Mouse (Mus musculus) frontal cortex, postnatal 10 days (tissue): ENCODE results near the gene C2cd2l.
"Not testable (repeated sequence)": the region's sequence is repeated elsewhere in the genome, so short reads cannot be mapped to it uniquely, and the experiment has no call there.

Experiments
- DNase-seq, 2 experiments: peaks; one replicate each; pipeline ENCODE4 v3.0.0; 2022; ENCODE audit warnings: low spot score in 2 of 2, mixed read lengths in 1 of 2

Gene C2cd2l

DNA sequence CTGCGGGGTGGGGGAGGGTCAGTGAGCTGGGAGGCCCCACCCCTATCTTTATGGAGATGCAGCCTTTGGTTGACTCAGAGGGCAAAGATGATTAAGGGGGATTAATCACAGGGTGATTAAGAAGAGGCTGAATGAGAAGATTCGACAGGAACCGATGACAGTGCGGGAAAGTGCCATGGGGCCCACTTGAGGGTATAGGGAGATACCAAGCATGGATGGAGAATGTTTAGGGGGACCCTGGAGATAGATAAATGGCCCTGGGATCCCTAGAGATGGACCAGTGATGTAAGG is 5.9 kb downstream of the C2cd2l start:
- DNase-seq: no peak

DNA sequence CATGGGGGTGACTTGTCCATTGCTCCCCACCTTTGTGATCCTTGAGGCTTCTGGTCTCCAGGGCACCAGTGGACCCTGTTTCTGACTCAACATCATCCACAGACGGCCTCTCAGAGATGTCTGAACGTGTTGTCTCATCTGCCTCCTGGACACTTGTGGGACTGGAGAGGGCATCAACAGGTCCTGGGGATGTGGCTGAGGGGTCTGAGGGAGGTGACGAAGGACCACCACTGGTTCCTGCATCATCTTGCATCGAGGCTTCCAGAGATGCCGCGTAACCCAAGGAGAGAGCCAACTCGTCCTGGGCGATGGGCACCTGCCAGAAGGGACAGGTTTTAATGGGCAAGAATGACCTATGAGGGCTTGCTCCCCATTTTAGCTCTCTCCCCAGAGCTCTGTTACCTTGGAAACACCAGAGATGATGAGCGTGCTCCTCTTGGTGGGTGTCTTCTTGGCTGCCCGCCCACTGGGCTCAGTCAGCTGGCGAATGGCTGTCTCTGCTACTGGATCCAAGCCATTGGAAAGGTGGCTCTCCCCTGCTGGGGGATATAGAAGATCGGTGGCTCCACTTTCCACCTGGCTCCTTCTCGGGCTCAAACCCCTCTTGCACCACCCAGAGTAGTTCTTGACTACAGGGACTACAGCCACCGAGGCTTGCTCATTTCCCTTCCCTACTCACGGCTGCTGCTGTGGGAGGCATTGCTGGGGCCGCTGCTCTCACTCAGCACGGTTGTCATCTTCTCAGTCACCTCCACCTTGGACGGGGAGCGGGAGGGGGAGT is 6.4 kb downstream of the C2cd2l start:
- DNase-seq: peak; percentile 69 to 73

DNA sequence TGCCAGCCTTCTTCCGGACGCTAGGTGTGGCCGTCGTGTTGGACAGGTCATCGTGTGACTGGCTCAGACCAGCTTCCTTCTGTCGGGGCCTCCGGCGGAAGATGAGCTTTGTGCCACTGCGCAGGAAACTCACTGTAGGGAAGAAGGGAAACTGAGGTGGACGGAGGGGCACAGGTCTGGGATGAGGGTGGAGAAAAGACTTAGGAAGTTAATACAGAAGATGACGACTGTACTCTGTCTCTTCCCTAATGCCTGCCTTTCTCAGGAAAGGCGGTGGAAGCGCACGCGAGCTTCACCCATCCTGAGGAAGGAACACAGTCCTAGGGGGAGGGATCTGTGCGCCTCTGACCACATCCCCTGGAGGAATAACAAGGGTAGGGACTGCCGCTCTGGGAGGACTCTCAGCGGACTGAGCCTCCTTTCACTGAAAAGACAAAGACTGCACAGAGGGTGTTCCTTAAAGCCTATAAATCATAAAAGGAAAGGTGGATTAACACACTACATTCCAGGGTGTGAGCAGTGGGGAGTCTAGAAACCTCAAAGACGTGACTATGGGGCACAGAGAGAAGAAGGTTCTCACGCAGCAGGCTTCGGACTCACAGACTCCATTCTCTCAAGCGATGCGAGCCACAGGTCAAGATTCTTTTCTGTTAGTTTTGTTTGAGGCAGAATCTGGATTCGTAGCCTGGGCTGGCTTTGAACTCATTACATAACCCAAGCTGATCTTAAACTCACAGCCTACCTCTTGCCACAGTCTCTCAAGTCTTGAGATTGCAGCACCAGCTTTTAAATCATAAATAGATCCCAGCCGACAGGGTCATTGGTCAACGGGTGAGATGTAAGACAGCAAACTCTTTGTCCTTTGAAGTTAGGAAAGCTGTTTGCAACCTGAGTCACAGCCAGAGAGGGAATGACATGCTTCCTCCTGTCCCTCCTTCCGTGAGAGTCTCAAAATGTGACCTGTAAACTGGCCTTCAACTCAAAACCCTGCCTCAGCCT is 8.7 kb downstream of the C2cd2l start:
- no peak for DNase-seq

DNA sequence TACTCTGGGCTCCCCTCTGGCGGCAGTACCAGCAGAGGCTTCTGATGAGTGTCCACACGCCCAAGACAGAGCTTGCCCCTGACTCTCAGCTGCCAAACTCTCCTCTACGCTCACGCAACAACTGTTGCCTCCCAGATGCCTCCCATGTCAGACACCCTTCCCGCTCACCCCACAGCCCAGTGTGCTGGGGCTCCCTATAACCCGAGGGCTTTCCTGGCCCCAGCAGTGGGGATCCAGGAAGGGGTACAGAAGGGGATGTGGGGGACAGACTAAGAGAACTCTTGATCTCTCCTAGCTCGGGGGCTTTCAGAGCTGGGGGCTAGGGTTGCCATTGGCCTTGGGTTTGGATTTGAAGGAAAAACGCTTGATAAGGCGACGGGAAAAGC is 9.3 kb downstream of the C2cd2l start:
- DNase-seq: no peak

DNA sequence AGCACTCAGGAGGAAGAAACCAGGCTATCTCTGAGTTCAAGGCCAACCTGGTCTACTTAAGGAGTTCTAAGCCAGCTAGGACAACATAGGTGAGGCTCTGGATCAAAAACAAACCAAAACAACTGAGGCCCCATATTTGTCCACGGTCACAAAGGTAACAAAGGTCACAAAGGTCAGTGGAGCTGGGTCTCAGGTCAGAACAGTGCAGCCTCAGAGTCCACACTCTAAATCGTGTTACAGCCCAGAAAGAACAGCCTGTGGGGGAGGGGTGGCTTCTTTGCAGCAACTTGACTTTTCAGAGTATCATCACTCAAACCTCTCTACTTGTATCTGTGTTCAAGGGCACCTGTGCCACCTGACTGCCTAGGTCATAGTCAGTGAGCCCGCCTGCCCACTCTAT is 10.3 kb downstream of the C2cd2l start:
- no peak for DNase-seq

DNA sequence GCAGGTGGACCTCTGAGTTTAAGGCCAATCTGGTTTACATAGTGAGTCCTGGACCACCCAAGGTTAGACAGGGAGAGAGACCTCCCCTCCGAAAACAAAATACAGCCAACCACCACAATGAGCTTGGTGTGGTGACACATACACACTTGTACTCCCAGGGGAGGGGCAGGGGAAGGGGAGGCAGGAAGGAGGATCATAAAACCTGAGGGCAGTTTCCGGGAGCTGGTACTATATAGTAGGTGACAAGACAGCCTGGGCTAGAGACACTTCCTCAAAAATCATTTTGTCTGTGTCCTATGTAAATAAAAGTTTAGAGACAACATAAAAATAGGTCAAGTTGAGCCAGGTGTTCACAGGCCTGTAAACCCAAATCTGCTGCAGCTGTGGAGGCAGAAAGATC is 12.8 kb downstream of the C2cd2l start:
- no peak for DNase-seq

DNA sequence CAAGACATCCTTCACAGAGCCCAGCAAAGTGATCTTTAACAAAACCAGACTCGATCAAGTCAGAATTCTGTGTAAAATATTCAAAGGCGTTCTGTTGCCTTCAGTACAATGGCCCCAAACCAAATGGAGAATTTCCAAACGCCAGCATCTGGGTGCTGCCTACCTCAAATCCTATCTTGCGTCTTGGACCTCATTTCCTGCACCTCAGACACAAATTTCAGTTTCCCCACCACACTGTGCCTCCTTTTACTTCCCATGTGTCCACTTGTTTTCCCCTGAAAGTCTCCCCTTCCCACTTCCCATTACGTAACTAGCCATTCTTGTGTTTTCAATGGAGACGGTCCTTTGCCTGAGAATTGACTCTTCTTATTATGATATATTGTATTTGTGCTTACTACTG is 13.6 kb downstream of the C2cd2l start:
- DNase-seq: no peak

DNA sequence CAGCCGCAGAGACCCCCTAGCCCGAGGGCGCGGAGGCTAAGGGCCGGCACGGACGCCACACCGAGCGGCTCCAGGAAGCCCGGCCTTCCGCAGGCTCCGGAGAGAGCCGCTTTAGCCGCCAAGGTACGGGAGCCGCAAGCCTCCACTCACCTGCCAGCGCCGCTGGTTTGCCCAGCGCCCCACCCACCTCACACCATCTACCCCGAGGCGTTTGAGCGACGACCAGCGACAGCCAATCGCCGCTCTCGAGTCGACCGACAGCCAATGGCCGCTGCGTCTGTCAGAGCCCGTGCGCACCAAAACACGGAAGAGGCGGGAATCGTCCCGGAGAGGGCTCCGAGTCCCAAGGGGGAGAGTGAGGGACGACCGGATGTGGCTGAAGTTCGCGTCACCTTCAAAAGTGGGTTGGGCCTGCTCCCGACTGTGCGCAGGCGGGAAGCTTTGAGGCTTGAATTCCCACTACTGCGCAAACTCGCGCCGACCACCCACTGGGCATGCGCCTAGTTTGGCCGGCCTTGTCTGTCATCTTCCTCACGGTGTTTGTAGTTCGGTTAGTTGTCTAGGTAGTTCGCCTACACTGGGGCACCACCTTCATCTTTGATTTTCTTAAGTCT is 14.5 kb downstream of the C2cd2l start, which contains the start of gene Hinfp:
Gene Hinfp (minus strand): TSS at position 206 of the 614 bp plus-strand sequence.
- peak; percentile 98 for DNase-seq

DNA sequence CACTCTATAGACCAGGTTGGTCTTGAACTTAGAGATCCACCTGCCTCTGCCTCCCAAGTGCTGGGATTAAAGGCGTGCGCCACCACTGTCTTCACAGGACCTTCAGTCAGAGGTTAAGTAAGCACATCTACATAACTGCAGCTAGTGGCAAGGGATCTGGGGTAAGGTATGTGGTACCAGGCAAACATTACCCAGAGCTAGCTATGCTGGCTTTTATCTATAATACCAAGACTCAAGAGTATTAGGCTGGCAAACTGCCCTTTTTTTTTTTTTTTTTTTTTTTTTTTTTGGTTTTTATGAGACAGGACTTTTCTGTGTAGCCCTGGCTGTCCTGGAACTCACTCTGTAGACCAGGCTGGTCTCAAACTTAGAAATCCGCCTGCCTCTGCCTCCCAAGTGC is 20.1 kb downstream of the C2cd2l start:
- DNase-seq: not testable (repeated sequence)

DNA sequence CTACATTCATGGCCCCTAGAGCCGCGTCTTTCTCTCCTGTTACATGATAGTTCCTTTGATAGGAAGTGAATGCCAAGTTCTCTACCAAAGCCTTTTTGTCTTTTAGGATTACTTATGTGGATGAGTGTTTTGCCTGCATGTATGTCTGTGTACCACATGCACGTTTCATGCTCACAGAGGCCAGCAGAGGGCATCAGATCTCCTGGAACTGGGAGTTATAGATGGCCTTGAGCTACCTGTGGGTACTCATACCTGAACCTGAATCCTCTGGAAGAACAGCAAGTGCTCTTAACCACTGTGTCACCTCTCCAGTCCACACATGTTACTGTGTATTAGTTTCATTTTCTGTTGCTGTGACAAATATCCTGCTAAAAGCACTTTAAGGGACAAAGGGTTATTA is 27.6 kb downstream of the C2cd2l start:
- DNase-seq: no peak

DNA sequence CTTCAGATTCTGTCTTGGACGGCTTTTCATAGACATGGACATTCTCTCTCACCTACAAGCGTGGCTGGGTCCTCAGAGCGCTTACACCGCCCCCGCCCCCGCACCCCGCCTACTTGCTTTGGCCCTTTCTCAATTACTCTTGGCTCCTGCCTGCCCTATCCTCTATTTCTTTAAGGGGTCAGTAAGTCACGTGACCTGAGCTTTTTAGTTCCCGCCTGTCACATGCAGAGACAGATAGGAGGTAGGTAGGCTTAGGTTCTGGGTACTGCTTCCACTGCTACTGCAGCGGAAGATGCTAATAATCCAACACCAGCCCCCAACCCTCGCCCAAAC is 31.2 kb downstream of the C2cd2l start:
- DNase-seq: no peak

DNA sequence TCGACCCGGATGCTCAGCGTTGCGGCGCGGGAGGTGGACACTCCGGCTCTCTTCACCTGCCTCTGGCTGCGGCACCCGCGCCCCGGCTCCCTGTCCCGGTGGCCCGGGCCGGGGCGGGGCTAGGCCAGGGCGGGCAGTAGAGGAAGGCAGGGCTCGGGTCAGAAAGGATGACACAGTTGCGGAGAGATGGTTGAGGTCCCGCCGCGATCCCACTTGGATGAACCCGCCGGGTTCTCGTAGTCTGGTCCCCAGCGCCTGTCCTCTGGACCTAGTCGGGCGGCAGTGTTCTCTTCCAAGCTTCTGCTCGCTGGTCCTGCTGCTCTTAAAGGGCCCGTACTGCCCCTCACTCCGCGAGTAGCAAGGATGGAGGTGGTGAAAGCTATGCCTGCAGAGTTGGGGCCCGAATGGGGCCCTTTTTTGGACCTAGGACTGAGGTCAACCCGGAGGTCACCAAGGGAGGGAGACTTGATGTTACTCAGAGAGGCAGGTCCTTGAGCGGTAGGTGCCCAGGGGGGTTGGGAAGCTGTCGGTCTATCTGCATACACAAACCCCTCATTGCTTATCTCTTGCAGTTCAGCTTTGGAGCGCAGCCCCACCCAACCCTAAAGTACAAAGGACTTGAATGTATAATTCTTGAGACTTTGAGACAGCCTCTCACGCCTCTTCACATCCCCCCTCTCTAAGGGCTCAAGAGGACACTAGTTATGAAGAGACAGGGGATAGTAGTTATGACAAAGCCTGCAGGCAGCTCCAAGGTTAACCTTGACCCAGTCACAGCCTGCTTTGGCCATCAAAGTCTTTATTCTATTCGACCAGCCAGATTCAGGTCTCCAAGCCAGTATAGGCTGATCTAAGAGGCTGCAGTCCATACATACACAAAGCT is 31.8 kb downstream of the C2cd2l start, which contains the start of gene Abcg4:
Gene Abcg4 (minus strand): TSS at position 540 of the 883 bp plus-strand sequence.
- DNase-seq: peak in 1 of 2 experiments; percentile 56

DNA sequence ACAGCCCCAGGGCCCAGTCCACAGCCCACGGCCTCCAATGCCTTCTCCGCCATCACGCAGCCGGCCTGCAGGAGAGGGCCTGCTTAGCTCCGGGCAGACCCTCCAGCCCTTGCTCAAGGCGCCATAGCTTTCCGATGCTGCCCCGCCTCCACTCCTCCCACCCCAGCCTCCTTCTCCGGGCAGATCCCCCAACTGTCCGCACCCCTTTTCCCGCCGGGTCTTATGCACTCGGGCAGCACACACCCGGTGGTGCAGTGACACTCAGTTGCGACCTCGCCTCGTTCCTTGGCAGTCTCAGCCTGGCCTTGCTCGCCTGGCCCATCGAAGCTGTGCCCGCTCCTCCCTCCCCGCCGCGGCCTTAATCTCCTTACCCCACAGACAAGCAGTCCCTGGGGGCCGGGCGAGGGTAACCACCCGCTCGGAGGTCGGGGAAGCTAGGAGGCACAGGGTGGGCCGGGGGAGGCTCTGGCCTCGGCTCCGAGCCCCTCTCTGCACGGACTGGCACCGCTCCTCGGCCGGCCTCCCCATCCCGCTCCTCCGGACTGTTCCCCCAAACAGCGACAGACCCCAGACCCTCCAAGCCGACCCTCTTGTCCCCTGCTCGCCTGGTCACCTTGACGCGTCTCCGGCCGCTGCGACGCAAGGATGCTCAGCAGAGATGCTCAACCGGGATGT is 32.5 kb downstream of the C2cd2l start:
- peak in 1 of 2 experiments; percentile 45 for DNase-seq

DNA sequence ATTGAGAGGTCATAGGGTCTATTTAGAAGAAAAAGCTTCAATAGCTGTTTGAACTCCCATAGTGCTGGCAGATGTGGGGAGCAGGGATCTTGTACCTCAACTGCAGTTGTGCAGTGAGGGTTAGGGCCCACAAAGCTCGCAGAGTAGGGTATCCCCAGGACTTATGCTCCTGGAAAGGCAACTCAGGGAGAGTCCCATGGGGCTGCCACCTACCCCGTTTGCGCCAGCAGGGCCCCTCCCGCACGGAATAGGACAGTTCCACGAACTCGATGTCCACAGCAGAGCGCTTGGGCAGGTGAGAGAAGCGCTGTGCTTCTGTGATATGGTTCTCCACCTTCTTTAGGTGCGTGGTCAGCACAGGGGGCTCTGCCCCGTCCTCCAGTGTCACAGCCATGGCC is 33.1 kb downstream of the C2cd2l start:
- no peak for DNase-seq

DNA sequence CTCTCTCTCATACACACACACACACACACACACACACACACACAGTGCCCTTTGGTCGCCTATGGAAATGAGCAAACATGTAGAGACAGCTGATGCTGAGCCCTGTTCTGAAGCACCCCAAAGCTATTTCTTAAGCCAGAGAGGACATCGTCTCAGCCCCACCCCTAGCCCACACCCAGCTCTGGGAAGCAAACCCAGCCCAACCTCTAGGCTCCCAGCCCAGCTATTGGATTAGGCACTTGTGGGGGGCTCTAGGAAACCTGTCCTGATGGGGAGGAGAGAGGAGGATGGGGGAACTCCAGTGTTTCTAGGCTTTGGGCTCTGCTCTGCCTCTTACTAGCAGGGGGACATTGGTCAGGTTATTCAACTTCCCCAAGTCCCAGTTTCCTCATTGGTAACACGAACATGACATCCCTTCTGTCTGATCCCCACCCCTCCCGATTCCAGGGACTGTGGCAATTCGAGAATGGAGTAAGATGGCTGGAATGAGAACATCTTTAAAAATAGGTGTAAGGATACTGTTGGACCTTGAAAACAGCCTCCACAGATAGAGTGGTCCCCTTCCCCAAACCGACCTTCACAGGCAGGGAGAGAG is 33.7 kb downstream of the C2cd2l start:
- DNase-seq: no peak

DNA sequence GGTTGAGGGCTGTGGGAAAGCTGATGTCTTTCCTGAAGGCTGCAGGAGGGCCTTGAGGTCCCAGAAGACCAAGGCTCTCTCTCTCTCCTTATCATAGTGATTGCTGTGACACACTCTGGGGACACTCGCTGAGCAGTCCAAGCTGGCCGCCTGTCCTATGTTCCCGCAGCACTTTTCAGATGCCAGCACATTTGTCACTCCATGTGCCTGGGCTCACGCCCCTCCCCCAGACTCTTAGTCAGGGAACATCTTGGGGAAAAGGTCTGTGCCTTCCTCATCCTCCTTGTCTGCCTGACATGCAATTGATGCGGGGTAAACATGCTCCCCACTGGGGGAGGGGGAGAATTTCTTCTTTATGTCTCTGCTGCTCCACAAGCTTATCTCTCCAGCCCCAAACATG is 36.9 kb downstream of the C2cd2l start:
- DNase-seq: no peak

DNA sequence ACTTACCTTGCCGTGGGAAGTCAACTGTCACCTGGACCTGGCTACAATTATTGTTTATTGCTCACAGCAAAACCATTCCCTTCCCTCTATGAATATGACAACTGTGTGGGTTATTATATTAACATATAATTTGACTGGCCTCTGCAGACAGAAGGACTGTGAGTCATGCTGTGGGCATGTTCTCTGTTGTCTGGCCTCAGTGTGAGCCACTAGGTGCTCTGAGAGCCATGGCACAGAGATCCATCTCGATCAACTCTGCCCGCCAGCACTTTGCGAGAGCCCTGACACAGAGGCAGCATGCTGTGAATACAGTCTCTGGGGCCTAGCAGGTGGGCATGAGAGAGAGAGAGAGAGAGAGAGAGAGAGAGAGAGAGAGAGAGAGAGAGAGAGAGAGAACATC is 50.1 kb downstream of the C2cd2l start:
- no peak for DNase-seq

DNA sequence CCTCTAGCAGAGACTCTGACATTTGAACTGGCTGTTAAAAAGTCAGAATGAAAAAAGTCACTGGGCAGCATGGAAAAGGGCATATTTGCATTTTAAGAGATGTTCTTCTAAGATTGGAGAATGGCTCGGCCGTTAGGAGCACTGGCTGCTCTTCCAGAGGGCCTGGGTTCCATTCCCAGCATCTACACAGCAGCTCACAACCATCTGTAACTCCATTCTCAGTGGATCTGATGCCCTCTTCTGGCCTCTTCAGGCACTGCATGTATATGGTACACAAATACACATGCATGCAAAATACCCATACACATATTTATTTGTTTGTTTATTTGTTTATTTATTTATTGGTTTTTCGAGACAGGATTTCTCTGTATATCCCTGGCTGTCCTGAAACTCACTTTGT is 51.0 kb downstream of the C2cd2l start:
- DNase-seq: no peak

DNA sequence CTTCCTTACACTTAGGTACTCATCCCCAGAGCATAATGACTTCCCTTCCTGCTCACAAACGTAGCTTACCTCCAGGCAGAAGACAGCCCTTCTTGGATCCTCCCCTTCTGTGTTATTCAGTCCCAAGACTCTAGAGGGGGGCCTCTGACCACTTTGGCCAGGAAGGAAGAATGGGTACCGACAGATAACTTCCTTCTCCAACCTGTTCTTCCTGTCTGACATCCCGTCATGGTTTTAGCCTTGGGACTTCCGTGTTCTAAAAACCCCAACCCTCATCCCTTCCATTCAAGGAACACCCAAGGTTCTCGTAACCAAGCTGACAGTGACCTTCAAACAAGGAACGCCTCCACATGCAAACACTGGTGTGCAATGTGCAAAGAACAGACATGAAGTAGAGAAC is 51.7 kb downstream of the C2cd2l start, which contains the start of gene Nlrx1:
Gene Nlrx1 (minus strand): TSS at position 168 of the 400 bp plus-strand sequence.
- no peak for DNase-seq

DNA sequence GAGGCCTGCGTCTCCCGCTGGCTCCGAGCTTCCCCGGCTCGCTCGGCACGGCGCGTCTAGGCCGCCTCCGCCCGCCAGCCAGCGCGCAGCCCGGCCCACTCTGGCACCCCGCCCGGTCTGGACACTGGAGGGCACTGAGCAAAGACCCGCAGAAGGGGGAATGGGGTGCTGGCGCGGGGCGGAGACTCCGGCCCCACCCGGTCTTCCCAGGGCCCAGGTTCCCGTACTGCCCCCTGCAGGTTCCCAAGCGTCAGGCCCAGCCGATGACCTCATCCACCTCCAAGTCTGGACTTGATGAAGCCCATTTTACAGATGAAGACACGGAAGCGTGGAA is 52.1 kb downstream of the C2cd2l start:
- peak; percentile 79 to 81 for DNase-seq
